ENCODE assay signal across 31 mouse cellular contexts in genomic region chr16:69943635-69944034, GRCm38 (mm10).
DNase-seq lines count a peak whose midpoint lies in the region; ATAC-seq and TF ChIP-seq lines count a peak whose summit lies in the region.
"Had no signal": no experiment of that assay in that cellular context is flagged by ENCODE, and none has a peak within 500 bp of the region (broad histone marks: within the 10 kb centered on the region; RNA-seq: fewer than 3 reads in every experiment).

No protein-coding gene starts in this region.

- no peaks in the 10 kb centered on the region for H3K79me2 ChIP-seq in CH12.LX (replicated peaks; ENCODE audit: control insufficient read depth, extremely low read depth, insufficient read depth, poor library complexity, severe bottlenecking)
- H3K79me2 ChIP-seq in MEL (ENCODE audit: control insufficient read depth, insufficient read depth, low read length, poor library complexity): no peaks in the 10 kb centered on the region

- DNase-seq in CH12.LX (ENCODE audit: extremely low read depth): no peak
- peak; percentile 6 for DNase-seq in MEL (ENCODE audit: low read depth, low spot score)
- DNase-seq in ZHBTc4 (ENCODE audit: low read depth, low spot score): peak; percentile 38
- no peak for DNase-seq in thymus, adult 2 months
- DNase-seq in gastrocnemius, postnatal 36 days: no peak
- no peak for DNase-seq in heart, adult 9 months (ENCODE audit: low spot score in 2 of 2)
- DNase-seq: adrenal gland, postnatal 10 days; cerebellum, adult 11 months; cerebellum, adult 2 months; cerebellum, adult 9-11 months; cerebellum, postnatal 25 days; forebrain, postnatal 0 days; gastrocnemius, adult 2 months; gastrocnemius, postnatal 25 days; heart, adult 11 months; heart, postnatal 10 days; heart, postnatal 36 days; kidney, adult 11 months had no signal

- no peaks in the 10 kb centered on the region for H3K36me3 ChIP-seq in CH12.LX (replicated peaks in 1 of 2; ENCODE audit: control insufficient read depth in 1 of 2, insufficient read depth in 1 of 2, low read length in 1 of 2)
- H3K36me3 ChIP-seq in MEL (ENCODE audit: control insufficient read depth in 1 of 2, insufficient read depth in 2 of 2, low read length in 2 of 2): no peaks in the 10 kb centered on the region
- no peaks in the 10 kb centered on the region for H3K36me3 ChIP-seq in stomach, embryonic 16.5 days (ENCODE audit: control insufficient read depth, insufficient read depth, low read length)
- no peaks in the 10 kb centered on the region for H3K36me3 ChIP-seq in thymus, adult 2 months (ENCODE audit: control insufficient read depth, insufficient read depth, low read length)
- H3K36me3 ChIP-seq: embryonic facial prominence, embryonic 12.5 days; embryonic facial prominence, embryonic 15.5 days; heart, embryonic 12.5 days; heart, embryonic 15.5 days; hindbrain, embryonic 10.5 days; hindbrain, embryonic 13.5 days; intestine, embryonic 15.5 days had no signal

- TF ChIP-seq RAD21 in CH12.LX (IDR thresholded peaks at IDR 0.05; ENCODE audit: low read depth, low read length) (no peak), MEL (IDR thresholded peaks at IDR 0.05; ENCODE audit: low read depth, low read length) (no peak)

- TF ChIP-seq EP300 in CH12.LX (IDR thresholded peaks at IDR 0.05; ENCODE audit: low read length): no peak
- no peak for TF ChIP-seq EP300 in MEL (IDR thresholded peaks at IDR 0.05; ENCODE audit: low read depth in 1 of 2, low read length in 2 of 2)

- dilution Hi-C loops in CH12.LX (cut with MboI; ENCODE audit: extremely low pct_ligation_motif_present, extremely low pct_unique_long_range_greater_than_20kb, low sequenced_read_pairs): no loop called here

- WGBS in stomach, embryonic 16.5 days: 38% methylated on average over 1 of the region's 1 CpGs
- 78% methylated on average over 1 of the region's 1 CpGs for WGBS in thymus, adult 2 months

- in situ Hi-C loops in CH12.LX (cut with MboI; ENCODE audit: low pct_ligation_motif_present, low pct_unique_long_range_greater_than_20kb, low sequenced_read_pairs): loop anchor here (25.0 kb wide), 1 partner anchor 94 kb away; no protein-coding TSS in a partner anchor

- H3K4me1 ChIP-seq in CH12.LX (ENCODE audit: control insufficient read depth in 1 of 2, insufficient read depth in 2 of 2) (peaks cover 0 to 3% of the 10 kb centered on the region in 2 experiments; a peak in 1 of 4 replicates), MEL (ENCODE audit: control insufficient read depth in 1 of 2, insufficient read depth in 2 of 2, low read length in 2 of 2) (no peaks in the 10 kb centered on the region)
- H3K4me1 ChIP-seq in stomach, embryonic 16.5 days (ENCODE audit: control insufficient read depth, insufficient read depth, low read length): no peaks in the 10 kb centered on the region
- no peaks in the 10 kb centered on the region for H3K4me1 ChIP-seq in thymus, adult 2 months (replicated peaks; ENCODE audit: control insufficient read depth, insufficient read depth, low read length)
- H3K4me1 ChIP-seq: embryonic facial prominence, embryonic 12.5 days; embryonic facial prominence, embryonic 15.5 days; heart, embryonic 12.5 days; heart, embryonic 15.5 days; hindbrain, embryonic 10.5 days; hindbrain, embryonic 13.5 days; intestine, embryonic 15.5 days had no signal

- H3K9me3 ChIP-seq in CH12.LX (replicated peaks; ENCODE audit: low read length) (peaks cover 46% of the 10 kb centered on the region), MEL (replicated peaks; ENCODE audit: insufficient read depth, low read length) (no peaks in the 10 kb centered on the region)
- H3K9me3 ChIP-seq in stomach, embryonic 16.5 days (replicated peaks; ENCODE audit: control insufficient read depth, low read length): no peaks in the 10 kb centered on the region
- H3K9me3 ChIP-seq: embryonic facial prominence, embryonic 12.5 days; embryonic facial prominence, embryonic 15.5 days; heart, embryonic 12.5 days; heart, embryonic 15.5 days; hindbrain, embryonic 10.5 days; hindbrain, embryonic 13.5 days; intestine, embryonic 15.5 days had no signal

- no peak overlapping the region for H3K27ac ChIP-seq in CH12.LX (ENCODE audit: insufficient read depth, low read depth)
- no peak overlapping the region for H3K27ac ChIP-seq in MEL (ENCODE audit: control insufficient read depth, low read depth, low read length)
- H3K27ac ChIP-seq in stomach, embryonic 16.5 days (ENCODE audit: low read length): no peak overlapping the region
- no peak overlapping the region for H3K27ac ChIP-seq in thymus, adult 2 months (ENCODE audit: control insufficient read depth, insufficient read depth, low read length)
- H3K27ac ChIP-seq: embryonic facial prominence, embryonic 12.5 days; embryonic facial prominence, embryonic 15.5 days; gastrocnemius, adult 2 months; heart, embryonic 15.5 days; hindbrain, embryonic 10.5 days; hindbrain, embryonic 13.5 days; intestine, embryonic 15.5 days had no signal

- intact Hi-C loops in gastrocnemius, postnatal 36 days (cut with DNase I): no loop called here

- H3K27me3 ChIP-seq in CH12.LX (replicated peaks) (no peaks in the 10 kb centered on the region), MEL (ENCODE audit: control insufficient read depth in 1 of 2, insufficient read depth in 2 of 2, low read length in 2 of 2) (no peaks in the 10 kb centered on the region)
- no peaks in the 10 kb centered on the region for H3K27me3 ChIP-seq in stomach, embryonic 16.5 days (ENCODE audit: control insufficient read depth, insufficient read depth, low read length)
- H3K27me3 ChIP-seq in thymus, adult 2 months (ENCODE audit: control insufficient read depth, insufficient read depth, low read length): no peaks in the 10 kb centered on the region
- H3K27me3 ChIP-seq: embryonic facial prominence, embryonic 12.5 days; embryonic facial prominence, embryonic 15.5 days; heart, embryonic 12.5 days; heart, embryonic 15.5 days; hindbrain, embryonic 13.5 days; intestine, embryonic 15.5 days had no signal

- TF ChIP-seq POLR2A in CH12.LX (IDR thresholded peaks at IDR 0.05; ENCODE audit: low read depth, low read length) (no peak), MEL (IDR thresholded peaks at IDR 0.05; ENCODE audit: control insufficient read depth in 1 of 2, insufficient read depth in 1 of 2, low read depth in 1 of 2, low read length in 2 of 2, poor library complexity in 1 of 2) (no peak)
- TF ChIP-seq POLR2A in thymus, adult 2 months (IDR thresholded peaks at IDR 0.05; ENCODE audit: control insufficient read depth, extremely low read depth, insufficient read depth, low read length, poor library complexity): no peak

- H3K4me3 ChIP-seq in CH12.LX (replicated peaks in 1 of 3; ENCODE audit: low read depth in 2 of 3, low read length in 2 of 3, poor library complexity in 1 of 3) (no peak overlapping the region), MEL (ENCODE audit: control insufficient read depth in 1 of 2, insufficient read depth in 1 of 2, low read depth in 2 of 2, low read length in 2 of 2) (no peak overlapping the region)
- H3K4me3 ChIP-seq in stomach, embryonic 16.5 days (replicated peaks; ENCODE audit: low read length): no peak overlapping the region
- H3K4me3 ChIP-seq in thymus, adult 2 months (ENCODE audit: control insufficient read depth, insufficient read depth, low read length): no peak overlapping the region
- H3K4me3 ChIP-seq: embryonic facial prominence, embryonic 12.5 days; embryonic facial prominence, embryonic 15.5 days; gastrocnemius, adult 2 months; heart, embryonic 12.5 days; heart, embryonic 15.5 days; hindbrain, embryonic 10.5 days; hindbrain, embryonic 13.5 days; intestine, embryonic 15.5 days had no signal

- peak; percentile 80 for ATAC-seq in stomach, embryonic 16.5 days (ENCODE audit: insufficient read depth, low FRiP score)
- ATAC-seq in granulocyte monocyte progenitor cell, adult 5-6 weeks (replicated peaks; ENCODE audit: poor library complexity, severe bottlenecking): no peak
- ATAC-seq: activated CD4-positive, CD25-positive, alpha-beta regulatory T cell, adult 4 months; CD4-positive, CD25-positive, alpha-beta regulatory T cell, adult 4 months; forebrain, embryonic 14.5 days; forebrain, postnatal 0 days; hindbrain, embryonic 16.5 days; intestine, embryonic 15.5 days had no signal

- H3K9ac ChIP-seq in CH12.LX (ENCODE audit: insufficient read depth, low read depth): no peak overlapping the region
- no peak overlapping the region for H3K9ac ChIP-seq in MEL (ENCODE audit: control insufficient read depth, low read depth, low read length, poor library complexity, severe bottlenecking)
- H3K9ac ChIP-seq in stomach, embryonic 16.5 days (ENCODE audit: low read length): no peak overlapping the region
- H3K9ac ChIP-seq: embryonic facial prominence, embryonic 12.5 days; embryonic facial prominence, embryonic 15.5 days; forebrain, postnatal 0 days; heart, embryonic 12.5 days; heart, embryonic 15.5 days; hindbrain, embryonic 13.5 days; intestine, embryonic 15.5 days had no signal

- H3K4me2 ChIP-seq in CH12.LX (ENCODE audit: insufficient read depth, low read depth, poor library complexity, severe bottlenecking): no peak overlapping the region
- no peak overlapping the region for H3K4me2 ChIP-seq in stomach, embryonic 16.5 days (ENCODE audit: low read depth, low read length)
- H3K4me2 ChIP-seq: embryonic facial prominence, embryonic 12.5 days; embryonic facial prominence, embryonic 15.5 days; heart, embryonic 12.5 days; heart, embryonic 15.5 days; hindbrain, embryonic 13.5 days; intestine, embryonic 15.5 days had no signal

- TF ChIP-seq CTCF in CH12.LX (conservative IDR thresholded peaks at IDR 0.05 in 1 of 2, IDR thresholded peaks at IDR 0.05 in 1 of 2; ENCODE audit: low read depth in 2 of 2, low read length in 2 of 2): no peak
- no peak for TF ChIP-seq CTCF in MEL (IDR thresholded peaks at IDR 0.05 in 2 of 3, conservative IDR thresholded peaks at IDR 0.05 in 1 of 3; ENCODE audit: control insufficient read depth in 1 of 3, insufficient read depth in 1 of 3, low read depth in 2 of 3, low read length in 3 of 3, poor library complexity in 1 of 3, severe bottlenecking in 1 of 3)
- TF ChIP-seq CTCF in thymus, adult 2 months (IDR thresholded peaks at IDR 0.05; ENCODE audit: borderline replicate concordance, control insufficient read depth, extremely low read depth, insufficient read depth, low read length, poor library complexity): no peak

TF ChIP-seq in CH12.LX, 34 proteins besides CTCF, POLR2A, EP300 and RAD21 (continues in another document):
- 0 out of 2 replicates have a peak, but pooled peaks have one; percentile 58 for TF ChIP-seq MAFK (IDR thresholded peaks at IDR 0.05; ENCODE audit: insufficient replicate concordance, low read length)
- TF ChIP-seq ZNF384 (IDR thresholded peaks at IDR 0.05; ENCODE audit: low read depth, low read length): no peak
- no peak for TF ChIP-seq ETS1 (conservative IDR thresholded peaks at IDR 0.05; ENCODE audit: low read depth, low read length)
- TF ChIP-seq IRF4 (IDR thresholded peaks at IDR 0.05; ENCODE audit: low read depth, low read length): peak; percentile 37; the same call in 1 of the 2 replicates

TF ChIP-seq in MEL, 35 proteins besides CTCF, POLR2A, EP300 and RAD21 (continues in another document):
- TF ChIP-seq POLR2AphosphoS5 (IDR thresholded peaks at IDR 0.05; ENCODE audit: borderline replicate concordance, low read depth, low read length): no peak
- TF ChIP-seq MYC (IDR thresholded peaks at IDR 0.05; ENCODE audit: low read depth, low read length): no peak
- no peak for TF ChIP-seq HCFC1 (IDR thresholded peaks at IDR 0.05; ENCODE audit: low read depth, low read length)
- TF ChIP-seq ZKSCAN1 (IDR thresholded peaks at IDR 0.05; ENCODE audit: low read depth, low read length): no peak

Comparison
In these comparisons a context has a peak if more than half of its experiments do, and no peak if none do; other contexts are left out.
1. DNase-seq: peak in MEL (single experiment) and ZHBTc4 (single experiment); none in CH12.LX (single experiment), thymus, adult 2 months (single experiment), gastrocnemius, postnatal 36 days (0 of 2) and heart, adult 9 months (0 of 2).
2. Of the 35 proteins assayed by ChIP-seq in both MEL and CH12.LX: peak only in MEL: none; only in CH12.LX: MAFK; in both: none; in neither: 34.